Mouse (Mus musculus): Measurements from ENCODE around the gene Ush1g. TPM values are rescaled to one million over a fixed set of nuclear protein-coding genes. Genes with fewer than 3 reads are reported as not detected.

Ush1g gene
- under 1 TPM in 1 of 2 experiments, not detected in 1; 0.24 TPM for total RNA-seq (2021)

DNA sequence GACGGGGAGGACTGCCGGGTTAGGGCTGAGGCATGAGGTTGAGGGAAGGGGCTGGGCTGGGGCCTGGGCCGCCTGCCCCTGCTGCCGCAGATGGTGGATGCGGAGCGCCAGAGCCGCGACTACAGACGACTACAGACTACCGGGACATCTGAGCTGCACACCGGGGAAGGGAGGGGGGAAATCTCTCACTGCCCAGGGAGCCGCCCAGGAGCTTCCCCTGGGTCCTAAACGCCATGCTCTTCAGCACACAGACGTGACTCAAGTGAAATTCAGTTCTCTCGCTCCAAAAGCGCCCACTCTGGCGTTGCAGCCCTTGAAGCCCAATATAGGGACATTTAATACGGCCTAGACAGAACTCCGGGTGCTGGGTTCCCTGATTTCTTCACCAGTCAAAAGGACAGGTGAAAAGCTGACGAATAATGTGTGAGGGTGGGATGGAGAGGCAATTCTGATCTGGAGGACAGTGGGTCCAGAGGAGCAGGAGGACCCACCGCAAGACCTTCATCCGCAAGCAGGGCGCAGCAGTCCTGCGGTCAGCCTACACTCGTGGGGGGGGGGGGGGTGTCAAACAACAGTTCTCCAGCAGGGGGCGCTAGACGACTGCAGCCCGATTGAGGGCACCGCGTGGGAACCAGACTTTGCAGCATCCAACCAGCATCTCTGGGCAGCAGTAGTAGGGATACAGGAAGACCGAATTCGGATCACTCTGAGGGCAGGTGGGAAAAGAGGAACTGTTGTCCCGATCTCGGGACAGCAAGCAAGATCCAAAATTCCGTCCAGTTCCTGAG lies at the start of gene Ush1g:
Ush1g (minus strand) TSS at position 136 of the 788 bp plus-strand sequence.
- intact Hi-C loops (cut with DNase I) = no loop called here
- DNase-seq = peak; percentile 69

- intact Hi-C loops (cut with DNase I) = no loop called here
- DNase-seq = no peak
These were observed 49.5 kb upstream of the Ush1g start for GRCm38 (mm10) chr11:115371354-115371753.

GRCm38 (mm10) chr11:115370368-115370767 lies 48.5 kb upstream of the Ush1g start:
- DNase-seq = no peak
- intact Hi-C loops (cut with DNase I) = no loop called here

DNA sequence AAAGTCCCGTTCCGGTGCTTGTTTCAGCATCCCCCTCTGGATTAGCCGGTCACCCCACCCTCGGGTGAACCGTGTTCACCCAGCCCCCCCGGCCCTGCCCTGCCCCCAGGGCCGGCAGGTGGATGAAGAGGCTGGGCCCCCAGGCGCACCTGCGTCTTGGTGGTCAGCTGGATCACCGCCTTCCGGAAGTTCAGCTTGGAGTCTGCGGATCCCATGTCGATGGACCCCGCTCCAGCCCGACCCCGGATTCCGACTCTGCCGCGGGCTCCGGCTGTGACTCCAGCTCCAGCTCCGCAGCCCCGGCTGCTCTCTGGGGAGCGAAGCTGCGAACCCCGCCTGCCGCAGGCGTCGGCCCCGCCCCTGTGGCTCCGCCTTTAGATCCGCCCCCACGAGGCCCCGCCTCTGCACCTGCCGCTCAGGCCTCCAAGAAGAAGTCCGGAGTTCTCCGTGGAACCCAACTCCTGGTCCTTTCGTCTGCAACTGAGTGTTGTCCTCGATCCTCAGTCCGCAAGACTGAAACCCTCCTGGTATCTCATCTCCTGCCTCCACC lies 45.6 kb upstream of the Ush1g start, which contains the start of gene Hid1:
Hid1 (minus strand) TSS at position 362 of the 550 bp plus-strand sequence.
- intact Hi-C loops (cut with DNase I) = no loop called here
- peak; percentile 83 for DNase-seq

- DNase-seq = peak; percentile 62
- intact Hi-C loops (cut with DNase I) = no loop called here
These were observed 45.0 kb upstream of the Ush1g start for GRCm38 (mm10) chr11:115366706-115367394.

DNA sequence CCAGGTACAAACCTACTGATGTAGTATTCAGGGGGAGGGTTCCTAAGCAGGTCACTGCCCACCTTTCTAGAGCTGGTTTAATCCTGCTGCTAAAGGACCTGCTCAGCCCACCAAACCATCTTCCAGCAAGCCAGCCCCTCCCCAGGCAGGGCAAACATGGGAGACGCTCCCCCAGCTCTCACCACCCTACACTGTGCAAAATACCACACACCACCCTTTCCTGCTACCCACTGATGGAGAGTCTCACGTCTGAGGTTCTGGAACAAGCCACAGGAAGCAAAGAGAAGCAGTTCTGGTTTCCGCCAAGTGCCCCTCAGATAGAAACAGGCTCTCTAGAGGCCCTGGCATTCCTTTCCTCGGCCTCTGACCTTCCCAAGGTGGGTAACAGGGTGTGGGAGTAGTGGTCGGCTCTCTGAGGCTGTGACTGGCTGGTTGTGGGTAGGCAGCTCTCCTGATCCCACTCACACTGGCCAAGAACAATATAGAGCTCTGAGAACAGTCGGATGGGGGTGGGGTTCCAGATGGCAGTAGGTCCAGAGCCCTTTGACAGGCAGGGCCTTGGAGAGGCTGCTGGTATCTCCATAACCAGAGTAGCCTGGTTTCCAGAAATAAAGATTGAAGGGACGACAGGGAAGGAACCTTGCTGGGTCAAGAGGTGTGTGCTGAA lies 44.3 kb upstream of the Ush1g start:
- intact Hi-C loops (cut with DNase I) = no loop called here
- no peak for DNase-seq

DNA sequence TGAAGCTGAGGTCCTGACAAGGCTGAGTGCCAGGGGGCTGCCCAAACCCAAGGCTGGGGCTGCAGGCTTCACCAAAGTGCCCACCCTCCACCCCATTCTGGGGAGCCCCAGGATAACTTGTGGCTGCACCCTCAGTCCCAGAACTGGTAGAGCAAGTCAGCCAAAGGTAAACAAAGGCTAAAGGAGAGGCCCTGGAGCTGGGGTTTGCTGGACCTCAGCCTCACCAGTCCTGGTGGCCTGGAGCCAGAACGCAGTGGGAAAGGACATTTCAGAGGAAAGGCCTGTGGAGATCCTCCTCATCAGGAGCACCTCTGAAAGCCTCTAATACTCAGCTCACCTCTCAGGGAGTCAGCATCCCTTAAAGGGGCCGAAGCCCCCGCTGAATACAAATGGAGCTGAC lies 42.3 kb upstream of the Ush1g start:
- intact Hi-C loops (cut with DNase I) = loop anchor here (5.0 kb wide), 1 partner anchor 53 kb away; the partner anchor contains the start of gene Atp5h
- DNase-seq = no peak

DNA sequence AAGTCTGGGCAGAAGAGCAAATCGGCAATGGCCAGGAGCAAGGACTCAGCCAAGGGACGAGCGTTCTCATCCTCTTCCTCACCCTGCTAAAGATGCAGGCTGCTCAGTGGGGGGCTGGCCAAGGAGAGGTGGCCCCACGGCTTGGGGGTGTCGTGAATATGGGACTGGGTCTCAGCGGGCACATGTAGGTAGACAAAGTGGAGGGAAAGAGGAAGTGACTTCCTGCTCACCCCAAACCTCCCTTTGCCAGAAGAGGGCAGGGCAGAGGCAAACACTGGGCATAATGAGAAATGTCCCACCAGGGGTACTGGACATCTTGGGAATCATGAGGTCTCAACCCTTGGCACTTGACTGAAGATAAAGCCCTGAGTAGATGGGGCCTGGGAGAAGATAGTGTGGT lies 37.9 kb upstream of the Ush1g start:
- intact Hi-C loops (cut with DNase I) = loop anchor here (5.0 to 10.0 kb wide), 3 partner anchors 58 to 155 kb away; partner anchors contain the start of gene Atp5h
- DNase-seq = no peak

DNA sequence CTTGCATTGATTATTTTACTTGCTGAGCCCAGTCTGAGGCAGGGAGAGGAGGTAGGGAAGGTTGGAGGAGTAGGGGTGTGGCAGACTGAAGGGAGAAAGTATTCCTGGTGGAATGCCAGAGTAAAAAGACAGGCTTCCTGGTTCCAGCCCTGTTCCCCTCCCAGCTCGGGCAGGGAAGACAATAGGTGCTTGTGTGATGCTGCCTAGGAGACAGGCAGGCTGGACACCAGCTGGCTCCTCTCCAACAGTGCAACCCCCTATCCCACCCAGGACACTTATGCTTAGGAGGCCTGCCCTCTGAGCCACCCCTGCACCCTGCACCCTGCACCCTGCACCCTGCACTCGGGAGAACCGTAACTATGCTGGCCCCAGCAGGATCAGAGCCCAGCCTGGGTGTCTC lies 37.5 kb upstream of the Ush1g start:
- no peak for DNase-seq
- intact Hi-C loops (cut with DNase I) = loop anchor here (5.0 to 10.0 kb wide), 2 partner anchors 113 to 154 kb away; no protein-coding TSS in a partner anchor

DNA sequence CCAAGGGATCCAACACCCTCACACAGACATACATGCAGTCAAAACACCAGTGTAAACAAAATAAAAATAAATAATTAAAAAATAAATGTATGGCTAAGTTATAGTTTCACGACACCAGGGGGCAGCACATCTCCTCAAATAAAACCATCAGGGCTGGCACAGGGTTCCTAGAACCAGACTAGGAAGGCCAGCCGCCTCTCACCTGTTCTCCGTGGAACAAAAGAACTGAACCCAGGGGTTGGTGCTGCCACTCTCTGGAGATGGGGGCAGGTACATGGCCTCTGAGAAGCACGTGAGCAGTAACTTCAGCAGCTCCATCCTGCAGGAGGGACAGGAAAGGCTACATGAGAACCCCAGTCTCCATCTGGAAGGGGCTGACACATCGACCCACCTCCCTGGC lies 36.6 kb upstream of the Ush1g start:
- DNase-seq = peak; percentile 81
- intact Hi-C loops (cut with DNase I) = loop anchor here (5.0 to 10.0 kb wide), 2 partner anchors 114 to 154 kb away; no protein-coding TSS in a partner anchor

- intact Hi-C loops (cut with DNase I) = loop anchor here (10.0 kb wide), 1 partner anchor 149 kb away; no protein-coding TSS in a partner anchor
- peak; percentile 79 for DNase-seq
These were observed 32.3 kb upstream of the Ush1g start for GRCm38 (mm10) chr11:115354183-115354582.

GRCm38 (mm10) chr11:115353375-115353774 lies 31.5 kb upstream of the Ush1g start:
- no peak for DNase-seq
- intact Hi-C loops (cut with DNase I) = loop anchor here (10.0 kb wide), 1 partner anchor 149 kb away; no protein-coding TSS in a partner anchor

DNA sequence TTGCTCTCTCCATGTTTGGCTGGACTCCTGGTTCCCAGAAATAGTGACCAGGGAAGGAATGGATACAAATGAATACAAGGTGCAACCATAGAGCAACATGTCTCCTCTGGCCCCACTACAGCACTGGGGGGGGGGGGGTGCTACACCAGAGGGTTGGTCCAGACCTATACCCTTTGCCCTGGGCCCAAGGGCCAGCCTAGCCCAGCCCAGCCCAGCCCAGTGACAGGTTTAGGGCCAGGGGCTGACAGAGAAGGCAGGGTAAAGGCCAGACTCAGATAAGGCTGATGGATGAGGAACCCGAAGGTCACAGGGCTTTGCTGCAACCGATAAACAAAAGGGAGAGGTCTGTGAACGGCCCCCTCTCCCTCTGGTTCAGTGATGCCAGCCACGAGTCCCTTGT lies 28.1 kb upstream of the Ush1g start:
- DNase-seq = no peak
- intact Hi-C loops (cut with DNase I) = loop anchor here (10.0 kb wide), 1 partner anchor 145 kb away; no protein-coding TSS in a partner anchor

GRCm38 (mm10) chr11:115348681-115349248 lies 26.9 kb upstream of the Ush1g start:
- DNase-seq = no peak
- intact Hi-C loops (cut with DNase I) = no loop called here

DNA sequence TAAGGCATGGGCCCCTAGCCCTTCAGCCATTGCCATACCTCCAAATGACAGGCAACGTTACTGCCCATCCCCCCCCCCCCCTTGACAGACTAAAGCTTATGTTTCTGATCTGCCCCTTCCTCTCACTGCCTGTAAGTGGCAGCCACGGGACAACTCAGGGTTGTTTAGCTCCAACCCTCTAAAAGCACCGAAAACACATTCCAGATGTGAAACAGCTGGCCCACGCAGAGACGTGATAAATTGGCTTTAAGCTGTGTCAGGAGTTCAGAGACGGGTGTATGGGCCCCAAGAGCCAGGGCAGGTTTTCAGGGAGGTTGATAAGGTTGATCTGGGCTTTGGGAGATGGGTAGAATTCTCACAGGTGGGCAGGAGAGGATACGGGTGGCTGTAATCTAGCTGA lies 23.7 kb upstream of the Ush1g start:
- no peak for DNase-seq
- intact Hi-C loops (cut with DNase I) = no loop called here

- intact Hi-C loops (cut with DNase I) = no loop called here
- DNase-seq = no peak
These were observed 23.1 kb upstream of the Ush1g start for GRCm38 (mm10) chr11:115344967-115345366.

DNA sequence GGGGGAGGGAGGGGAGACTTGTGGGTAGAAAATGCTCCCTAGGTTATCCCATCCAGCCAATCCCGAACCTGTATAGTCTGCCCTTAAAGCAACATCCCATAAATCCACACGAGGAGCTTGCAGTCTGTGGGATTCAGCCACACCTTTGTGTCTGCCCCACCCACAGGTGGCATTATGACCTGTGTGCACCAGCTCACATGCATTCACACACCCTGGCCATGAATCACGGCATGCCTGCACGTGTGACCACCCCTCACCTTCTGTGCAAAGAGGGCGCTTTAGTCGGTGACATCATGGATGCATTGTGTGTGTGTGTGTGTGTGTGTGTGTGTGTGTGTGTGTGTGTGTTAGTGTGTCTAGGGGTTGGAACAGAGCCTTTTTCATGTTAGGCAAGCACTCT lies 20.0 kb upstream of the Ush1g start:
- intact Hi-C loops (cut with DNase I) = no loop called here
- DNase-seq = no peak

DNA sequence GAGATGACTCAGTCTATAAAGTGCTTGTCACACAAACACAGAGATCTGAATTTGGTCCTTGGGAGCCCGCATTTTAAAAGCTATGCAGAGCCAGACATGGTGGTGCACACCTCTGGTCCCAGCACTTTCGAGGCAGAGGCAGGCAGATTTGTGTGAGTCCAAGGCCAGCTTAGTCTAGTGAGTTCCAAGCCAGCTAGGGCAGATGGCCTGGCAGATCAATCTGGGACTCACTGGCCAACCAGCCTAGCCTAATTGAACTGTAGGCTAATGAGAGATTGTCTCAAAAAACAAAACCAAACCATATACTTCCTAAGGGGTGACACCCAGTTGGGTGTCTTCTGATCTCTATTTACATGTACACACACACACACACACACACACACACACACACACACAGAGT lies 19.4 kb upstream of the Ush1g start:
- DNase-seq = no peak

DNA sequence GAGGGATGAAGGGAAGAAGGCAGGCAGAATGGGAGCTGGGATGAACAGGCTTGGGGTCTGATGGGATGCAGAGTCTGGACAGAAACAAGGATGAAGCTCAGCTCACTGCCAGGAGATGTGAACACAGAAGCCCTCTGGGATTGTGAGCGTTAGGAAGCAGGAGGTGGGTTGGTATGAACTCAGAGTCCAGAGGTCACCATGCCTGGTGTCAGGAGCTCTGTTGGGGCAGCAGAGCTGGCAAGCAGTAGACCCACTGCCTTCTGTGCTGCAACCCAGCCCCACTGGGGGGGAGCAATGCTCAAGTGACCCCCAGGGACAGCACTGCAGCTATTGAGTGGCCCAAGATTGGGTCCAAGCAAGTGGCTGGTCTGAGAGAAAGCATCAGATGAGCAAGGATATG lies 16.0 kb upstream of the Ush1g start:
- intact Hi-C loops (cut with DNase I) = no loop called here
- DNase-seq = no peak

More for the DNA sequence above, 19.4 kb upstream of the Ush1g start:
- intact Hi-C loops (cut with DNase I) = no loop called here

DNA sequence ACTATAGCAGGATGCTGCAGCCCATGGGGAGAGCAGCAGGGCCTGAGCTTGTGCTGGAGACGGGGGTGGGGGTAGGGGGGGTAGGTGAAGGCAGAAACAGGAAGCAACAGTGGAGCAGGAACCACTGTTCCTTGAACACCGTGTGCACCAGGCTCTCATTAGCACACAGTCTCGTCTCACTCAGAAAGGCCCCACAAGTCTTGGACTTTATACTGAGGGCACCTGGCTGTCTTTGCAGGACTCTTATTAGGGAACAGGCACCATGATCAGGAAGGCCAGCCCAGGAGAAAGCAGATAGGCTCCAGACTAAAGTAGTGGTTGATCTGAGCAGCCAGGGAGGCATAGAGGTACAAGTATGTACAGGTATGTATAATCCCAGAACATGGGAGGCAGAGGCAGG lies 15.5 kb upstream of the Ush1g start:
- no peak for DNase-seq
- intact Hi-C loops (cut with DNase I) = no loop called here
